Mouse (Mus musculus) retina, postnatal 1 day (tissue): ENCODE data around the gene Dennd4b.
"Not testable (repeated sequence)": the region's sequence is repeated elsewhere in the genome, so short reads cannot be mapped to it uniquely, and the experiment has no call there.

ENCODE experiments used
- DNase-seq: peaks from one replicate; pipeline ENCODE4 v3.0.0-alpha.2; 2012

The Dennd4b gene

DNA sequence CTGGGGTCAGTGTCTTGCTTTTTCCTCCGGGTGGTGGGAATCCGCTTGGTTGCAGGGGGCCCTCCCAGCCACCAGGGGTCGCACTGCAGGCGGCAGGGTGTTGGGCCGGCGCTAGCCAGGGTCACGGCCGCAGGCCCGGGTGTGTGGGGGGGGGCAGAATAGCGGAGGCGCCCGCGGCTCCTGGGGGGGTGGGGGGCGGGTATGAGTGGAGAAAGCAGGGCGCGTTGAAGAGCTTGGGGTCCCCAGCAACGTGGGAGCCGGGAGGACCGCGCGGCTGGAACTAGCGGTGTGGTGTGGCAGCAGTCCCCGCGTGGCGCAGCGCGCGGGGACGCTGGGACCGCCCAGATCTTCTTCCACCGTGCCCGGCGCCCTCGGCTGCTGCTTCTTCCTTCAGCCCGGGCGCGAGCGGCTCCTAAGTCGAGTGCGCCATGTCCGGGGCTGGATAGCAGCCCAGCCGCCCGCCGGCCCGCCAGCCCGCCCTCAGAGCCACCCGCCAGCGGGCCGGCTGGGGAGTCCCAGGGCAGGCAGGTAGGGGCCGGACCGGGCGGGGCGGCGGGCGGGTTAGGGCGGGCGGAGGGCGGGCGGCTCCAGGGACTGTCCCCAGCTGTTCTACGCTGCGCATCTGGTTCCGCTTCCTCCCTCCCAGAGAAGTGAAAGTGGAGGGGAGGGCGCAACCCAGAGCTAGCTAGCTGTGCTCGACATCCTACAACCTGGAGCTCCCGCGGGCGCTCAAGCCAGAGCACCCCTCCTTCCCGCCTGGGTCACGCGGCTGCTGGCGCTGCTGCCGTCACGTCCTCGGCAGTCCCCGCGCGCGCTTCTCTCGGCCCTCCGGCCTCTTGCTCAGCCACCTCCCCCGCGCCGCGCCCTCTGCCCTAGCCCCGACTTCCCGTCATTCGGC, at the start of gene Dennd4b:
TSS of gene Dennd4b (plus strand) at position 152 of the 898 bp plus-strand sequence.
- peak; percentile 91 for DNase-seq

- peak; percentile 20 for DNase-seq
Observed at GRCm38 (mm10) chr3:90215825-90216380, 49.1 kb upstream of the Dennd4b start.

DNA sequence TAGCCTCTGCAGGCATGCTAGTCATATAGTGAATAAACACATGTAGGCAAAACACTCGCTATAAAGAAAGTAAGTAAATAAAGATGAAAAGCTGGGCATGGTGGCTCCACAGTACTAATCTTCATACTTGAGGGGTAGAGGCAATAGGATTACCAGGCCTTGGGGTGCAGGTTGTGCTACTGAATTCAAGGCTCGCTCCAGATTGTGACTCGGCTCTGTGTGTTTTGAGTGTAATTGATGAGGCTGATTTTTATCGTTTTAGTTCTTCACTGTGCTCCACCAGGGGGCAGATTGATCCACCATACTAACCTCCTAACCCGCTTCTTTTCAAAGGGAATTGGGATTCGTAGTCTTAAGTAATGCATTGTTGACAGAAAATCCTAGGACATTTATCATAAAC, 44.9 kb upstream of the Dennd4b start:
- DNase-seq = peak; percentile 85

DNA sequence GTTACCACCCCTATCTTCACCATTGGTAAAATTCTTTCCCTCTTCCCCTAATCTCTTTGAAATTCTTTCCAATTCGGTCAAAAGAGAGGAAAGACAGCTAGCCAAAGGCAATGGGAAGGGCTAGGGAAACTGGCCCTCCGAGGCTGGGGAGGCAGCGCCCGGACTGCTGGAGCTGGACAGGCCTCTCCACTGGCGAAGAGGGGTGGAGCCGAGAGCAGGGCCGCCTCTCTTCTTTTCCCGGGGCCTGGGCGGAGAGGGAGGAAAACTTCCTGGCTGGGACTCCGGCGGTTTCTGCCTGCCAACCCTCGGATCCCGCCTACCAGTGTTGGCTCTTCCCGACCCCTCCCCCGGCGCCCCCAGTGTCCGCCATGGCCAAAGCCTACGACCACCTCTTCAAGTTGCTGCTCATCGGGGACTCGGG, 44.4 kb upstream of the Dennd4b start:
- DNase-seq = peak; percentile 70

- no peak for DNase-seq
Observed at GRCm38 (mm10) chr3:90221123-90221522, 43.9 kb upstream of the Dennd4b start.

GRCm38 (mm10) chr3:90222455-90222854, 42.5 kb upstream of the Dennd4b start:
- DNase-seq = no peak

DNA sequence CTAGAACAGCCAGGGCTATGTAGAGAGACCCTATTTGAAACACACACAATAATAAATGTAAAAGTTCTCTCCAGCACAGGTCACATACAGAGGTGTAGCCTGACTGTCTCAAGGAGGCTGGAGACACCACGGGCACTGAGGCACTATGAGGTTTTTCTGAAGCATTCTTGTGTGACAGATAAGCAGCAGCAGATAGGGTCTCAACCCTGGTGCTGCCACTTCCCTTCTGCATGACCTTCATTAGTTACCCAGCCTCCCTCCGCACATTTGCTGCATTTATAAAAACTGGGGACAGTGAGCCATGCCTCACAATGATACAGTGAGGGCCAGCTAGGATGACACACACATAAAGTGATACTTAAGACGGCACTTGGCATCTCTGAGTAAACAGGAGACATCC, 42.0 kb upstream of the Dennd4b start:
- DNase-seq = no peak

DNA sequence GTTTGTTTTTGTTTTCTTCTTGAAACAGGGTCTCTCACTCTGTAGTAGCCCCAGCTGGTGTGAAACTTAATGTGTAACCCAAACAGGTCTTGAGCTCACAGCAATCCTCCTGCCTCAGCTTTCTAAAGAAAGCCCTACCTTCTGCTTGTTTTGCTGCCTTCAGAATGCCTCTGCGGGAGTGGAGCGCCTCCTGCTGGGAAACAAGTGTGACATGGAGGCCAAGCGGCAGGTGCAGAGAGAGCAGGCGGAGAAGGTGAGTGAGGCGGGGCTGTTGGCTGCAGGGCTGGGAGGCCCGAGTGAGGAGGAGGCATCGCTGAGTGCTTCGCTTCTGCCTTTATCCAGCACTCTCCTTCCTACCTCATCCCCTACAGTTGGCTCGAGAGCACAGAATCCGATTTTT, 40.7 kb upstream of the Dennd4b start:
- no peak for DNase-seq

DNA sequence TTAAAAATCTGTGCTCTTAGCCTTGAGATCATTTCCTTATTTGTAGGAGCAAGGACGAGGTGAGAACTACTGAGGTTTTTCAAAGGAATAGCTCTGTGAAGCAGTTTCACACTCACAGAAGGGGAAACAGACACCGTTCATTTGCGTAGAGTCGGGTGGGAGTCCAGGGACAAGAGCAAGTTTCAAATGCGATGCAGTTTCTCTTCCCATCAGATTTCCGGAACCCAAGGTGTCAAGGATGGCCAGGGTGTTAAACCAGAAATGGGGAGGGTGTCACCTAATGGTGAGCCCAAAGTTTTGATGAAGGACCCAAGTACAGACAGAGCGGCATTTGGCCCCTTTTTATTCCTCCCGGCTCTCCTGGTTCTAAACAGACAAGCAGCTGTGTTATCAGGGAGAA, 33.9 kb upstream of the Dennd4b start:
- no peak for DNase-seq

DNA sequence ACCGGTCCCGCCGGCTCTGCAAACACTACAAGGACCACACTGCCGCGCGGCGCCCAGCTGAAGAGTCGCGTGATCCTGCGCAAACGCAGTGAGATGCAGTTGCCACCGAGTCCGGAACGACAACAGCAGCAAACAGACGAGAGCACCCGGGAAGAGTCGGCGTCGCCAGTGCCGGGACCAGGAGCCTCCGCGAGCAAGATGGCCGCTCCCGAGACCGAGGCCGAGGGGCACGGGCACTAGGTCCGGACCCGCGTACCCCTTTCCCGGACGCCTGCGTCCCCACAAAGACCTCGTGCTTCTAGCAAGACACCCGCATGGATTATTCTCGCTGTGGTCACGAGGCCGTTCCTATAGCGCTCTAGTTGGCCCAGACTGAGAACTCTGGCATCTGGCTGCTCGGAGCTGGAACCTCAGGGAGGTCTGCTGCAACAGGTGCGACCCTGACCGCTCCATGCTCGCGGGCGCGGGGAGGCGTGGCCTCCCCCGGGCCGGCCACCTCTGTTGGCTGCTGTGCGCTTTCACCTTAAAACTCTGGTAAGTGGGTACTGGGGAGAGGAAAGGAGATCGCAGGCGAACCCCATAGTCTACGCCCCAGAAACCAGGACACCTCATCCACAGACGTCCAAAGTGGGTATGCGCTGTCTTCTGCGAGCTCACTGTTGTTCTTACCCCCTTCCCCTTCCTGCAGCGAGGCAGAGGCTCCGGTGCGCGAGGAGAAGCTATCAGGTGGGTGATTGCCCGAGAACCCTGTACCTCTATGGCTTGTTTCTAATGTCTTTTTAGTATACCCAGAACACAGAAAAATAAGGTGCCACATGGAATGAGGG, 33.3 kb upstream of the Dennd4b start, which contains the start of gene Jtb:
TSS of gene Jtb (plus strand) at position 91 of the 827 bp plus-strand sequence.
- peak; percentile 97 for DNase-seq

GRCm38 (mm10) chr3:90241251-90241650, 23.7 kb upstream of the Dennd4b start:
- DNase-seq = no peak

- no peak for DNase-seq
Observed at GRCm38 (mm10) chr3:90241669-90242358, 23.2 kb upstream of the Dennd4b start.

DNA sequence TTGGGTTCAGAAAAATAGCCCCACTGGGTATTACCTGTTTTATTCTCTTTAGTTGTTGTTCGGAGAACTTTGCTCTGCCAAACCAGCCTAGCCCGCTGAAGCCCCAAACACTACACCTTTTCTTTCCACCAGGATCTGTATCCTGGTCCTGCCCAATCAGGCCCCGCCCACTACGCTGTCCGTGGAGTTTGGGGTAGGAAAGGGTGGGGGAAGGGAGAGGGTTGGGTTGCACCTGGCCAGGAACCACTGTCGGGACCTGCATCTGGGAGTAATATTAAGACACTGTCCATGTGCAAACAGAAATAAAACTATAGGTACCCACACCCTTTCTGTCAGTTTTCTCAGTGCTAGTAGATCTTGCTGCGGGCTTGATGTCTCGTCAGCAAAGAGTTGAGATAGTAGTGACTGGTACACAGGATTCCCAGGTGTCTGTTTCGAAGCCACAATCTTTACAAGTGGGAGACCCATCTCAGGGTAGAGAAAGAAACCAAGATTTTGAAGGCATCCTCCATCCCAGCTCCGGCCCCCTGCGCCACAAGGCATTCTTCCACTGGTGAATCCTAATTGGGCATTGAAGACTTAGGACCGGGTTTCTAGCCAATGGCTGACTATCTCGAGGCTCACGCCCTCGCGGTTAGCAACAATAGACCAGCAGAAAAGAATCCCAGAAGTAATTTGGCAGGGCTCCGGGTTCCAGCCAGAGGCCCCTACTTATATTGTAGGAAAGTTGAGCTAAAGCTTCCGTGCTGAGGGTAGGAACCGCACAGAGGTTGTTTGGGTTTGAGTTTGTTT, 21.8 kb upstream of the Dennd4b start, which contains the start of gene Creb3l4:
TSS of gene Creb3l4 (minus strand) at position 529 of the 792 bp plus-strand sequence.
- peak; percentile 87 for DNase-seq

- no peak for DNase-seq
Observed at GRCm38 (mm10) chr3:90245406-90245805, 19.6 kb upstream of the Dennd4b start.

DNA sequence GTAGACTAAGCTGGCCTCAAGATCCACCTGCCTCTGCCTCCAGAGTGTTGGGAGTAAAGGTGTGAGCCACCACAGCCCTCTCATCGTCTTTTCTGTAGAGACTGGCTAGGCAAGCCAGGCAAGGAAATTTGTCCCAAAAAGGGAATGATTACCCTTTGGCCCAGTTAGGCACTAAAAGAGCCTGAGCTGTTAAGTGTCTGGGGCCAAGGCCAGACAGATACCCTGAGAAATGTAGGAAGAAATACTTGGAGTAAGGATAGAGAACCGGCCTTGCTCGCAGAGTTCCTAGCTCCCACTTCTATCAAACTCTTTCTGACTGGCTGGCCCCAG, 17.4 kb upstream of the Dennd4b start:
- DNase-seq = no peak

DNA sequence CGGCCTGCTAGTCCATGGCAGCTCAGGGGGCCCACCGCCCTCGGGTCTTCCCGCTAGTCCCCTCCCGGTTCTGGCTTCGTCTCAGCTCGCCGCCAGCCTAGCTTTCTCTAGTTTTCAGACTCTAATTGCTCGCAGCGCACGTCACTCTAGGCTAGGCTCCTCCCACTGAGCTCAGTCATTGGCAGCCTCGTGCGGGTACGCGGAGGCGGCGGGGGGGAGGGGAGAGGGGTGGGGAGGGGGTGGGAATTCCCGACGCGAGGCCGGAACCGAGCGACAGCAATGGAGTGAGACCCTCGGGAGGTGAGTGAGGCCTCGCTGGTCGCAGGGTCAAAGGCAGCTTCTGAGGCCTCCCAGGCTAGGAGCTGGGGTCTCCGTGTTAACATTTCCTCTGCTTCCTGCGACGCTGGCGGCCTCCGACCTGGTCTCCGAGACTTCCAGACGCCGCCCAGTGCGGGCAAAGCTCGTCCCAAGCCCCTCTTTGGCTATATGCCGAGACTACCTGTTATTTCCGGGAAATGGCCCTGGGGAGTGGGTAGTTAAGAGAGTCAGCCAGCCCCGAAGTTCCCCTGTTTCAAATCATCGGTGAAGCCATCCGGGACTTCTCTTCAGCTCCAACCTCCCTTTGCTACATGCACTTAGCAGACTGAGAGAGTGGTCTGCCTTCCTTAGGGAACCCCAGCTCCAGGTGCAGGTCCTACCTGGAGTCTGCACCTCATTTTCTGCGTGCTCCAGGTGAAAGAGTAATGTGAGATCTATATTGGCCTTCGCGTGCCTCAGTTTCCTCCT, 16.8 kb upstream of the Dennd4b start, which contains the start of gene Slc39a1:
TSS of gene Slc39a1 (plus strand) at position 213 of the 786 bp plus-strand sequence.
- DNase-seq = peak; percentile 98

- no peak for DNase-seq
Observed at GRCm38 (mm10) chr3:90248746-90249100, 16.3 kb upstream of the Dennd4b start.

GRCm38 (mm10) chr3:90250791-90251190, 14.2 kb upstream of the Dennd4b start:
- DNase-seq = no peak

- not testable (repeated sequence) for DNase-seq
Observed at GRCm38 (mm10) chr3:90251731-90252226, 13.2 kb upstream of the Dennd4b start.

DNA sequence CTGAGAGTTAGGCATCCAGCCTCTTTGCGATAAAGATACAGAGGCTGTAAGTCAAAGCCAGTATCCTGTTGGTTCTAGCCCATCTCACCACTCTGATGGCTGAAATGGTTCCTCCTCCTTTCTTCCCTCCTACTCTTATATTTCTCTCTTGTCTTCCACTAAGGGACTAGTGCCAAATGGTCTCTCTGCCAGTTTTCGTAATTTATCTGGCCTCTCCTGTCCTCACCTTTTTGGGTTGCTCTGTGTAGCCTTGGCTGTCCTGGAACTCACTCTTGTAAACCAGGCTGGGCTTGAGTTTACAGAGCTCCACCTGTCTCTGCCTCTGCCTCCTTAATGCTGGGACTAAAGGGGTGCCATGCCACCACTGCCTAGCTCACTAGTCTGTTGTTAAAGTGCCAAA, 12.3 kb upstream of the Dennd4b start:
- not testable (repeated sequence) for DNase-seq

DNA sequence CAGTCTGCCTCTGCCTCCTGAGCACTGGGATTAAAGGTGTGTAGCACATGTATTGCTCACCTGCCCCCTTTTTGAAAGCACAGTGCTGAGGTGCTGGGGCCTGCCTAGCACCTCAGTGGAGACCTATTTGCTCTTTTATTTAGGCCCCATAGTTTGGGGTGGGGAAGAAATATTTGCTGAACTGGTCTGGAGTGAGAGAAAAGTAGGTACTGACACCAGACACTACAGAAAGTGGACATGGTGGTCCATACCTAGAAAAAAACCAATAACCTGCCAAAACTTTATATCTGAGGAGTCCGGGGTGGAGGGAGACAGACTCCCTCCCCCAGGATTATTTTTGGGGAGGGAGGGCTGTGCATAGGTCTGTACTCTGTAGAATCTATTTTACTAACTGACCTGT, 11.8 kb upstream of the Dennd4b start:
- DNase-seq = not testable (repeated sequence)
